Mouse (Mus musculus) testis, adult 2 months (tissue): Measurements from ENCODE around the gene Rps6ka6.

Experiments
- CTCF ChIP-seq: fragments of 200-500 bp; IDR thresholded peaks from 2 replicates; pipeline ENCODE4 v1.5.1; 2012; ENCODE audit warnings: low read depth, mild to moderate bottlenecking, inconsistent platforms, low read length, moderate library complexity; ENCODE audit not compliant: control insufficient read depth, insufficient read depth, insufficient replicate concordance
- POLR2A ChIP-seq: fragments of 200-500 bp; IDR thresholded peaks from 2 replicates; pipeline ENCODE4 v1.6.1; 2012; ENCODE audit warnings: low read depth, mild to moderate bottlenecking, inconsistent platforms, low read length, moderate library complexity; ENCODE audit not compliant: control insufficient read depth

DNA sequence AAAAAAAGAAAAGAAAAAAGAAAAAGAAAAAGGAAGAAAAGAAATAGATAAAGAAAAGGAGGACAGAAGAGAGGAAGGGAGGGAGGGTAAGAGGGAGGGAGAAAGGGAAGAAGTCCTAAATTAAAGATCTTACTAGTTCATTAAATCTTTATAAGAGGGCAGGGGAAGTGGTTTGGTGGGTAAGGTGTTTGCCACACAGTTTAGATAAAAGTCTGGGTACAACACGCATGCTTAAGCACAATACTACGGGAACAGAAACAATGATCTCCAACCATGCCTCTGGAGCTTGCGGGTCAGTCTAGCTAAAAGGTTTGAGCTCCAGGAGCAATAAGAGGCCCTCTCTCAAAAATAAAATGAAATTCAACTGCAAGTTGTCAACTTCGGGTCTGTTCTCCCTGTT is 123.0 kb downstream of the Rps6ka6 start:
- TF ChIP-seq CTCF: no peak
- no peak for TF ChIP-seq POLR2A
